Mouse (Mus musculus): ENCODE measurements around the gene Pald1. TPM values are rescaled to one million over a fixed set of nuclear protein-coding genes. Genes with fewer than 3 reads are reported as not detected.

Pald1 gene
- polyA plus RNA-seq, 1 experiment from 2014 or later, result 10.0 TPM

DNA sequence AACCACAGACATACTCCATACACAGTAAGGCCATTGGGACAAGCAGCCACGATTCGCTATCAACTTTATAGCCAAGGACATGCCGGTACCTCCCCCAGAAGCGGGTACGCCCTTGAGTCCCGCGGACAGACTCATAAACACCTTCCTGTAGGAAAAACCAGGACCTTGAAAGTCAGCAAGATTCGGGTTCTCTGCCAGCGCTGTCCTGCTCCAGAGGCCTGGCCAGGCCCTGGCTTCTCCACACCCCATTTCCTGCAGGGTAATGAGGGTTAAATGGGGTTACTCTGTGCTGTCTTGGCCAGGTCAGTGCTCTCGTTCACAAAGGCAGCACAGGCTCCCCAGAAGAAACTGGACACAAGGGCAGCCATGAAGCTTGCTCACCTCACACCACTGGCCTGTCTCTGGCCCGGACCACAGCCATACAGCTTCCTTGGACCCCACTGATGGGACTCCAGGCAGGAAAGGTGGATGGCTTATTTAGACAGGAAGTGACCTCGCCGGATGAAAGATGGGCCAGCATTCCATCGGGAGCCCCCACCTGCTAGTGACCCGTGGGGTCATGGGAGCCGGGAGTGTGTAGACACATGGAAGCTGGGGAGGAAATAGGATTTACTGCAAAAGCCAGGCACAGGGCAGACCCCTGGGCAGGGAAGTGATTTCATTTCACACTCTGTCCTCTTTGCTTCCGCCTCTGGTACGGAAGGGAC, 12.9 kb downstream of the Pald1 start:
- no peak overlapping the region for H3K9ac ChIP-seq (ENCODE audit: low read length)
- H3K27ac ChIP-seq (ENCODE audit: low read depth, low read length), result no peak overlapping the region
- no peaks in the 10 kb centered on the region for H3K9me3 ChIP-seq (replicated peaks; ENCODE audit: control insufficient read depth, low read length)
- ATAC-seq (no peak), DNase-seq (ENCODE audit: low spot score) (no peak)
- H3K27me3 ChIP-seq (replicated peaks; ENCODE audit: control insufficient read depth, insufficient read depth, low read length), result no peaks in the 10 kb centered on the region
- no peak overlapping the region for H3K4me3 ChIP-seq (ENCODE audit: low read depth, low read length)
- H3K4me2 ChIP-seq (ENCODE audit: low read length), result no peak overlapping the region
- no peaks in the 10 kb centered on the region for H3K36me3 ChIP-seq (ENCODE audit: control insufficient read depth, insufficient read depth, low read length)
- 0 out of 2 replicates have a peak, but pooled peaks cover 2% of the 10 kb centered on the region for H3K4me1 ChIP-seq (ENCODE audit: control insufficient read depth, insufficient read depth, low read length)
- WGBS, result 84% methylated on average over 18 of the region's 18 CpGs

DNA sequence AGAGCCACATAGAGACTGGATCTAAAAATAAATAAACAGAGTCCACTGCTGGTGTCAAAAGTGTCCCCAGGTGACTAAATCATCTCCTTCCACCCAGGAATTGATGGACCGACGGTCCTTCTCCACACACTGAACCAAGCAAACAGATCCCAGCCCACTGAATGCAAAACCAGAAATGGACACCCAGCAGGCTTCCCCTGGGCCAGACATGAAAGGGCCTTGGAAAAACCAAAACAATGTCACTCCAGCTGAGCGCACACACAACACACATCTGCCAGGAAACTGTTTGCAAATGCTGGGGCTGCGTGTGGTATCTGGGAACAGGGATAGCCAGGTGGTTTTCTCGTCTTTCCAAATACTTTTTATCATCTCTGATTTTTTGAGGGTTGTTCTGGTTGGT, 13.6 kb downstream of the Pald1 start:
- H3K27me3 ChIP-seq (replicated peaks; ENCODE audit: control insufficient read depth, insufficient read depth, low read length), result no peaks in the 10 kb centered on the region
- no peak overlapping the region for H3K4me2 ChIP-seq (ENCODE audit: low read length)
- no peak for ATAC-seq
- no peak overlapping the region for H3K9ac ChIP-seq (ENCODE audit: low read length)
- no peaks in the 10 kb centered on the region for H3K9me3 ChIP-seq (replicated peaks; ENCODE audit: control insufficient read depth, low read length)
- WGBS, result 67% methylated on average over 5 of the region's 5 CpGs
- no peaks in the 10 kb centered on the region for H3K4me1 ChIP-seq (ENCODE audit: control insufficient read depth, insufficient read depth, low read length)
- DNase-seq (ENCODE audit: low spot score), result no peak
- H3K36me3 ChIP-seq (ENCODE audit: control insufficient read depth, insufficient read depth, low read length), result no peaks in the 10 kb centered on the region
- H3K4me3 ChIP-seq (ENCODE audit: low read depth, low read length), result no peak overlapping the region
- H3K27ac ChIP-seq (ENCODE audit: low read depth, low read length), result no peak overlapping the region

DNA sequence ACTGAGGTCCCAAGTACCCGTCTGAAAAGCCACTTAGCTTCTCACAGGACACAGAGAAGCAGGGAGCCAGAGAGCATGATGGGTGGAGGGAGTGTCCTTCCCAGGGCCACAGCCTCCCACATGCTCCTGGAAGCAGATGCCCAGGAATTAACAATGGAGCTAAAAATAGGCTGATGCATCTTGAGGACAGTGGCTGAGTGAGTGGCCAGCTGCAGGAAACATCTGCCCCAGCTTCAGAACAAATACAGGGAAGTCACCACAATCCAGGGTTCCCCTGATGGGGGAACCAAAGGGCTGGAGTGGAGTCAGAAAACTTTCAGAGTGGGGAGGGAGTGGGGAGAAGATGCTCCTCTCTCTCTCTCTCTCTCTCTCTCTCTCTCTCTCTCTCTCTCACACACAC, 17.4 kb downstream of the Pald1 start:
- 80% methylated on average over 1 of the region's 1 CpGs for WGBS
- Histone ChIP-seq H3K4me2 (ENCODE audit: low read length) (no peak overlapping the region), H3K4me3 (ENCODE audit: low read depth, low read length) (no peak overlapping the region), H3K9ac (ENCODE audit: low read length) (no peak overlapping the region), H3K27me3 (replicated peaks; ENCODE audit: control insufficient read depth, insufficient read depth, low read length) (no peaks in the 10 kb centered on the region), H3K4me1 (ENCODE audit: control insufficient read depth, insufficient read depth, low read length) (no peaks in the 10 kb centered on the region), H3K27ac (ENCODE audit: low read depth, low read length) (no peak overlapping the region), H3K9me3 (replicated peaks; ENCODE audit: control insufficient read depth, low read length) (no peaks in the 10 kb centered on the region), H3K36me3 (ENCODE audit: control insufficient read depth, insufficient read depth, low read length) (no peaks in the 10 kb centered on the region)
- ATAC-seq (no peak), DNase-seq (ENCODE audit: low spot score) (no peak)

DNA sequence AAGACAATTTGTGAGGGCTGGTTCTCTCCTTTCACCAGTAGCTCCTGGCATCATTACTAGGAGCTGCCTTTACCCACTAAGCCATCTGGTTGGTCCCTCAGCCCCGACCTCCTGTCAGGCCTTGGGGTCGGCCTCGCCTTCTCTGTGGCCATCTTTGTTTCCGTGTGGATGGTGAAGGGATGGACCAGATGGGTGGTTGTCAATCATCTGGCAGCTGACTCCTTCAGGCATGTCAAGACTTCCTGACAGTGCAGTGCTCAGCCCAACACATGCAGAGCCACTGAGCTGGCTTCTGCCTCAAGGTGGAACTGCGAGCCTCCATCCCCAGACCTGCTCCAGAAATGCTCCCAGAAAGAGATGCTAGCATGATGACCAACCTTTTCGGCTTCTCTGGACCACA, 18.9 kb downstream of the Pald1 start:
- H3K36me3 ChIP-seq (ENCODE audit: control insufficient read depth, insufficient read depth, low read length), result no peaks in the 10 kb centered on the region
- H3K9ac ChIP-seq (ENCODE audit: low read length), result no peak overlapping the region
- H3K27me3 ChIP-seq (replicated peaks; ENCODE audit: control insufficient read depth, insufficient read depth, low read length), result no peaks in the 10 kb centered on the region
- H3K4me3 ChIP-seq (ENCODE audit: low read depth, low read length), result no peak overlapping the region
- no peak overlapping the region for H3K4me2 ChIP-seq (ENCODE audit: low read length)
- no peaks in the 10 kb centered on the region for H3K9me3 ChIP-seq (replicated peaks; ENCODE audit: control insufficient read depth, low read length)
- no peaks in the 10 kb centered on the region for H3K4me1 ChIP-seq (ENCODE audit: control insufficient read depth, insufficient read depth, low read length)
- no peak overlapping the region for H3K27ac ChIP-seq (ENCODE audit: low read depth, low read length)
- no peak for ATAC-seq
- DNase-seq (ENCODE audit: low spot score), result no peak
- 97% methylated on average over 6 of the region's 6 CpGs for WGBS

DNA sequence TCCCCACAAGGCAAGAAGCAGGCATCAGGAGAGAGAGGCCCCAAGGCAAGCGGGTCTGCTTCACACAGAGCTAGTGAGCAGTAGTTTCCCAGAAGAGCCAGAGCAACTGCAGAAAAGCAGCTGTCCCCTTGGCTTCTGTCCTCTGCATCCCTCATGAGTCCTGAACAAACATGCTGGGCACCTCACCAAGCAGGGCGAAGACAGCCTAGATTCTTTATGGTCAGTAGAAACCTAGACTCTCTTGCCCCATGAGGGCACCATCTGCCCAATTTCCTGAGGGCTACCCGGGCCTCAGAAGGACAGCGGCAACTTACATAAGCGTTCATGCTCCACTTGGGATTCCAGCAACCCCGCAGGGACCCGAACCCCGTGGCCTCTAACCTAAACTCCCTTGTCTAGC, 20.3 kb downstream of the Pald1 start:
- Histone ChIP-seq H3K4me1 (ENCODE audit: control insufficient read depth, insufficient read depth, low read length) (no peaks in the 10 kb centered on the region), H3K27me3 (replicated peaks; ENCODE audit: control insufficient read depth, insufficient read depth, low read length) (no peaks in the 10 kb centered on the region), H3K27ac (ENCODE audit: low read depth, low read length) (no peak overlapping the region), H3K9ac (ENCODE audit: low read length) (no peak overlapping the region), H3K4me2 (ENCODE audit: low read length) (no peak overlapping the region), H3K36me3 (ENCODE audit: control insufficient read depth, insufficient read depth, low read length) (no peaks in the 10 kb centered on the region), H3K4me3 (ENCODE audit: low read depth, low read length) (no peak overlapping the region), H3K9me3 (replicated peaks; ENCODE audit: control insufficient read depth, low read length) (no peaks in the 10 kb centered on the region)
- ATAC-seq, result no peak
- 81% methylated on average over 8 of the region's 8 CpGs for WGBS
- DNase-seq (ENCODE audit: low spot score), result no peak

DNA sequence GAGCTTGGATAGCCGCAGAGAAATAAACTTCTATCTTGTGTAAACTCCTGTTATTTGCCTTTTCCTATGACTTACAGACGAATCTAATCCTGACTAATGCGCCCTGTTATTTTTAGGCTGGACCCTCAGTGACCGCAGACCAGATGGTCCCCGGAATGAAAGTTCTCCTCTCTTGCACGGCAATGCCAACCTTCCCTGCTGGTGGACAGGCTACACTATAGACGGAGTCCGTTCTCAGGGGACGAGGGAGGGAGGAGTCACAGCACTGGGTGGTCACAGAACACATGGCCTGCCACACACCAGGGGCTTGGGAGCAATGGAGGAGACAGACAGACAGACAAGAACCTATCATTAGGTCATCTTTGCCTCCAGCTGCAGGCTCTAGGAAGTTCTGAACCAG, 20.8 kb downstream of the Pald1 start:
- Histone ChIP-seq H3K4me1 (ENCODE audit: control insufficient read depth, insufficient read depth, low read length) (no peaks in the 10 kb centered on the region), H3K36me3 (ENCODE audit: control insufficient read depth, insufficient read depth, low read length) (no peaks in the 10 kb centered on the region), H3K27ac (ENCODE audit: low read depth, low read length) (no peak overlapping the region), H3K4me3 (ENCODE audit: low read depth, low read length) (no peak overlapping the region), H3K4me2 (ENCODE audit: low read length) (no peak overlapping the region), H3K27me3 (replicated peaks; ENCODE audit: control insufficient read depth, insufficient read depth, low read length) (no peaks in the 10 kb centered on the region), H3K9ac (ENCODE audit: low read length) (no peak overlapping the region), H3K9me3 (replicated peaks; ENCODE audit: control insufficient read depth, low read length) (no peaks in the 10 kb centered on the region)
- ATAC-seq, result no peak
- no peak for DNase-seq (ENCODE audit: low spot score)
- WGBS, result 91% methylated on average over 9 of the region's 9 CpGs

DNA sequence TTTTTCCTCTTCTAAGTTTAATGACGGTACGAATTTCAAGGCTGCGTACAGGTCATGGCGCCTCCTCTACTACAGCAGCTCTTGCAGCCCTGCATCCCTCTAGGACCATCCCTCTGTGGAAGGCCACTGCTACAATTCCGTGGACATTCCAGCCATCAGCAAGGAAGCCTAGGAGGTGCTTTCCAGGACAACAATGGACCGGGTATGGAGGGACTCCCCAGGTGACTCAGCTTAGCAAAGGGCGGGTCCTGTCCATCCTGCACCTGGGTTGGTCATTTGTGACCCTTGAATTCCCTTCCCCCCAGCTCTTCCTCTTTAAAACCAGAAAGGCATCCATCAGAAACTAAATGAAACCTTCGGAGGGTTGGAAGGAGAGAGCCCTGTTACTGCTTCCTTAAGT, 22.7 kb downstream of the Pald1 start:
- H3K9me3 ChIP-seq (replicated peaks; ENCODE audit: control insufficient read depth, low read length), result no peaks in the 10 kb centered on the region
- no peaks in the 10 kb centered on the region for H3K27me3 ChIP-seq (replicated peaks; ENCODE audit: control insufficient read depth, insufficient read depth, low read length)
- ATAC-seq (no peak), DNase-seq (ENCODE audit: low spot score) (no peak)
- H3K4me2 ChIP-seq (ENCODE audit: low read length), result no peak overlapping the region
- WGBS, result 93% methylated on average over 8 of the region's 8 CpGs
- H3K27ac ChIP-seq (ENCODE audit: low read depth, low read length), result no peak overlapping the region
- no peak overlapping the region for H3K4me3 ChIP-seq (ENCODE audit: low read depth, low read length)
- H3K9ac ChIP-seq (ENCODE audit: low read length), result no peak overlapping the region
- no peaks in the 10 kb centered on the region for H3K36me3 ChIP-seq (ENCODE audit: control insufficient read depth, insufficient read depth, low read length)
- H3K4me1 ChIP-seq (ENCODE audit: control insufficient read depth, insufficient read depth, low read length), result no peaks in the 10 kb centered on the region

DNA sequence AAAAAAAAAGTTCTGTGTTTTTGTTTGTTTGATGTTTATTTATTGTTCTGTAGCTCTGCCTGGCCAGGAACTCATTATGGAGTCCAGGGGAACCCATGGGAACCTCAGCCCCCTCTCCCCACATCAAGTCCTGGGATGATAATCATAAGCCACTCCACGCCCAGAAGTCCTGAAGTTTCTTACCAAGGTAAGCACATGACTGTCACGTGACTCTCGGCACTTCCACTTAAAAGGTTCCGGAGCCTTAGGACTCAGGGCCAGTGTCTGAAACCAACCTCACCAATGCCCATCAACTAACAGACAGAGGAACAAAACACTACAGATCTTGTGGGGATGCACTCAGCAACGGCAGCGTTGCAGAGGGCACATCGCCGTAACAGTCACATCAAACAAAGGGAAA, 23.9 kb downstream of the Pald1 start:
- Histone ChIP-seq H3K9ac (ENCODE audit: low read length) (no peak overlapping the region), H3K27ac (ENCODE audit: low read depth, low read length) (no peak overlapping the region), H3K9me3 (replicated peaks; ENCODE audit: control insufficient read depth, low read length) (no peaks in the 10 kb centered on the region), H3K27me3 (replicated peaks; ENCODE audit: control insufficient read depth, insufficient read depth, low read length) (no peaks in the 10 kb centered on the region), H3K4me1 (ENCODE audit: control insufficient read depth, insufficient read depth, low read length) (no peaks in the 10 kb centered on the region), H3K4me3 (ENCODE audit: low read depth, low read length) (no peak overlapping the region), H3K36me3 (ENCODE audit: control insufficient read depth, insufficient read depth, low read length) (no peaks in the 10 kb centered on the region), H3K4me2 (ENCODE audit: low read length) (no peak overlapping the region)
- WGBS, result 92% methylated on average over 8 of the region's 8 CpGs
- DNase-seq (ENCODE audit: low spot score) (no peak), ATAC-seq (no peak)

DNA sequence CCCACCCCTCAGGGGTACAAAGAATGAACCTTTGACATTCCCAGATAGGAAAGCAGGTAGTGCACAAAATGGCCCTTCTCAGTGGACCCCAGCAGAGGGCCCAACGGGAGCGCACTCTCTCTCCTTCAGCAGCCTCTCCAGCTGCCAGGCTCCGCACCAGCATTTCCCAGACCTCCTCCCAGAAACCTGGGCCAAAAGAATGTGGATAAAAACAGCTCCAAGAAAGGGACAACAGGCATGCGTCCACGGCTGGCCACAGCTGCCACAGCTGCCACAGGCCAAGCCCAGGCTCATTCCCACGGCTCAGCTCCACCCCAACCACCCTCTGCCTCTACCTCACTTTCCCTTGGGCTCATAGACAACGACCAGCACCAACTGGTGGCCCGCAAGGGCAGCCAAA, 25.7 kb downstream of the Pald1 start:
- H3K36me3 ChIP-seq (ENCODE audit: control insufficient read depth, insufficient read depth, low read length), result no peaks in the 10 kb centered on the region
- no peak overlapping the region for H3K4me3 ChIP-seq (ENCODE audit: low read depth, low read length)
- no peak overlapping the region for H3K27ac ChIP-seq (ENCODE audit: low read depth, low read length)
- H3K27me3 ChIP-seq (replicated peaks; ENCODE audit: control insufficient read depth, insufficient read depth, low read length), result no peaks in the 10 kb centered on the region
- WGBS, result 77% methylated on average over 8 of the region's 8 CpGs
- no peak overlapping the region for H3K4me2 ChIP-seq (ENCODE audit: low read length)
- H3K4me1 ChIP-seq (ENCODE audit: control insufficient read depth, insufficient read depth, low read length), result no peaks in the 10 kb centered on the region
- no peaks in the 10 kb centered on the region for H3K9me3 ChIP-seq (replicated peaks; ENCODE audit: control insufficient read depth, low read length)
- ATAC-seq, result no peak
- H3K9ac ChIP-seq (ENCODE audit: low read length), result no peak overlapping the region
- DNase-seq (ENCODE audit: low spot score), result no peak

Measured in forebrain, embryonic 14.5 days (tissue).